Comparison of ENCODE assay signal across 8 mouse cellular contexts in the genomic region with DNA sequence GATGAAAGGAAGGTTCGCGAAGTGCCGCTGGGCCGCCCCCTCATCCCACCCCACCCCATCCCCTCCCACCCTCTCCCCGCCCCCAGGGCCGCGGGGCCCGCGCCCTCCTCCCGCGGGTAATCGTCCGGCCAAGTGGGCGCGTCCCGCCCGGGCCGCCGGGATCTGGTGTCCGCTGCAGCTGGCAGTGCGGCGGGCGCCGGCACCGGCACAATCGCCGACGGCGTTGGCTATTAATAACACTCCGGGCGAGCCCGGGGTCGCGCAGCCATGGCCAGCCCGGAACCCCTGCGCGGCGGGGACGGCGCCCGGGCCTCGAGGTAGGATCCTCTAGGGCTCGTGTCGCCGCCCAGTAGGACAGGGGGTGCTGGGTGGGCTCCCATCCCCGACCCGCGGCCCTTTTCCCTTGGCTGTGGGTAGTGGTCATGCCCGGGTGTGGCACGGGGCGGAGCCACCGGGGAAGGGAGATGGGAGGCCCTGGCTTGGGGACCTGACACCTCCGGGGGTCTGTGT. TPM values are rescaled to one million over a fixed set of nuclear protein-coding genes. Genes with fewer than 3 reads are reported as not detected.
DNase-seq lines count a peak whose midpoint lies in the region; ATAC-seq and TF ChIP-seq lines count a peak whose summit lies in the region.

Gene Sync, plus strand, starts transcription at position 146 of the 510 bp plus-strand sequence.

- peak within 1 kb of the TSS; percentile 32 for H3K4me3 ChIP-seq in cerebellum, adult 2 months (replicated peaks; ENCODE audit: insufficient read depth, low read depth, low read length)
- peak within 1 kb of the TSS; percentile 46 for H3K4me3 ChIP-seq in forebrain, embryonic 11.5 days (ENCODE audit: low read depth, low read length)
- peak within 1 kb of the TSS; percentile 17 to 52; a peak in 3 of 4 replicates for H3K4me3 ChIP-seq in liver, embryonic 14.5 days (ENCODE audit: insufficient read depth in 1 of 2, low read depth in 2 of 2, low read length in 2 of 2)
- H3K4me3 ChIP-seq in stomach, embryonic 15.5 days (replicated peaks), result peak within 1 kb of the TSS; percentile 53

- peak; percentile 36; the same call in 1 of the 2 replicates for ATAC-seq in forebrain, embryonic 11.5 days (replicated peaks; ENCODE audit: low FRiP score)
- no peak; the same call in 1 of the 2 replicates for ATAC-seq in liver, embryonic 14.5 days (ENCODE audit: insufficient read depth)
- peak; percentile 29; the same call in 1 of the 2 replicates for ATAC-seq in stomach, embryonic 15.5 days (ENCODE audit: insufficient read depth, low FRiP score, low read depth)

- peaks cover 12% of the 10 kb centered on the region for H3K4me1 ChIP-seq in cerebellum, adult 2 months (ENCODE audit: control insufficient read depth, insufficient read depth, low read length)
- peaks cover 10% of the 10 kb centered on the region; the same call in 1 of the 2 replicates for H3K4me1 ChIP-seq in forebrain, embryonic 11.5 days (replicated peaks; ENCODE audit: control insufficient read depth, insufficient read depth, low read length)
- H3K4me1 ChIP-seq in liver, embryonic 14.5 days (replicated peaks; ENCODE audit: control insufficient read depth in 2 of 2, insufficient read depth in 2 of 2, low read length in 1 of 2), result no peaks in the 10 kb centered on the region
- peaks cover 21% of the 10 kb centered on the region for H3K4me1 ChIP-seq in stomach, embryonic 15.5 days

- TF ChIP-seq POLR2A in cerebellum, adult 2 months (IDR thresholded peaks at IDR 0.05; ENCODE audit: borderline replicate concordance, insufficient read depth, low read length), result no peak

- 1% methylated on average over 50 of the region's 53 CpGs for WGBS in cerebellum, adult 2 months
- under 1% methylated on average over 40 of the region's 53 CpGs for WGBS in forebrain, embryonic 11.5 days
- 1% methylated on average over 48 of the region's 53 CpGs for WGBS in liver, embryonic 14.5 days (ENCODE audit: insufficient replicate concordance)
- WGBS in stomach, embryonic 15.5 days, result under 1% methylated on average over 52 of the region's 53 CpGs

- TF ChIP-seq EP300 in liver, embryonic 14.5 days (IDR thresholded peaks at IDR 0.05; ENCODE audit: low read depth), result no peak

- intact Hi-C loops in heart, postnatal 14 days (cut with DNase I), result no loop called here

- H3K9ac ChIP-seq in forebrain, embryonic 11.5 days (ENCODE audit: low read length), result peak within 1 kb of the TSS; percentile 53
- no peak within 1 kb of the TSS; the same call in 1 of the 2 replicates for H3K9ac ChIP-seq in liver, embryonic 14.5 days (replicated peaks)
- H3K9ac ChIP-seq in stomach, embryonic 15.5 days, result peak within 1 kb of the TSS; percentile 4; the same call in 1 of the 2 replicates

- peak within 1 kb of the TSS; percentile 96 for H3K4me2 ChIP-seq in forebrain, embryonic 11.5 days (ENCODE audit: low read depth, low read length, severe bottlenecking)
- peak within 1 kb of the TSS; percentile 76 for H3K4me2 ChIP-seq in liver, embryonic 14.5 days (ENCODE audit: low read depth)
- H3K4me2 ChIP-seq in stomach, embryonic 15.5 days, result peak within 1 kb of the TSS; percentile 97

- H3K27ac ChIP-seq in cerebellum, adult 2 months (ENCODE audit: insufficient read depth, low read length), result no peak within 1 kb of the TSS
- H3K27ac ChIP-seq in forebrain, embryonic 11.5 days (ENCODE audit: low read depth, low read length), result no peak within 1 kb of the TSS
- no peak within 1 kb of the TSS for H3K27ac ChIP-seq in liver, embryonic 14.5 days
- H3K27ac ChIP-seq in stomach, embryonic 15.5 days, result 0 out of 2 replicates have a peak within 1 kb of the TSS, but pooled peaks have one; percentile 0

- H3K9me3 ChIP-seq in forebrain, embryonic 11.5 days (ENCODE audit: control insufficient read depth, low read length), result no peaks in the 10 kb centered on the region
- H3K9me3 ChIP-seq in liver, embryonic 14.5 days (ENCODE audit: control insufficient read depth, low read length), result no peaks in the 10 kb centered on the region
- H3K9me3 ChIP-seq in stomach, embryonic 15.5 days, result no peaks in the 10 kb centered on the region

- TF ChIP-seq CTCF in cerebellum, adult 2 months (IDR thresholded peaks at IDR 0.05; ENCODE audit: borderline replicate concordance, insufficient read depth, low read depth, low read length), result no peak
- no peak for TF ChIP-seq CTCF in liver, embryonic 14.5 days (IDR thresholded peaks at IDR 0.05; ENCODE audit: low read depth)

- H3K36me3 ChIP-seq in forebrain, embryonic 11.5 days (ENCODE audit: control insufficient read depth, insufficient read depth, low read length), result no peaks in the 10 kb centered on the region
- no peaks in the 10 kb centered on the region for H3K36me3 ChIP-seq in liver, embryonic 14.5 days (replicated peaks; ENCODE audit: control insufficient read depth, insufficient read depth, low read depth)
- H3K36me3 ChIP-seq in stomach, embryonic 15.5 days, result no peaks in the 10 kb centered on the region

- peak in 1 of 2 experiments; percentile 26 for DNase-seq in cerebellum, adult 2 months
- DNase-seq in cerebellum, postnatal 4 days (ENCODE audit: low spot score in 2 of 2), result no peak
- DNase-seq in B cell, adult 2 months, result peak; percentile 16 to 21
- DNase-seq in forebrain, embryonic 11.5 days (ENCODE audit: low spot score), result peak; percentile 72
- peak; percentile 66 to 70 for DNase-seq in heart, postnatal 14 days
- no peak for DNase-seq in liver, embryonic 14.5 days (ENCODE audit: low read depth in 3 of 3, low spot score in 3 of 3)
- no peak for DNase-seq in layer of hippocampus, postnatal 36 days

- H3K27me3 ChIP-seq in cerebellum, adult 2 months (ENCODE audit: control insufficient read depth, insufficient read depth, low read length), result no peaks in the 10 kb centered on the region
- H3K27me3 ChIP-seq in forebrain, embryonic 11.5 days (ENCODE audit: control insufficient read depth, insufficient read depth, low read length), result peaks cover 9% of the 10 kb centered on the region; the same call in 1 of the 2 replicates
- peaks cover 28% of the 10 kb centered on the region for H3K27me3 ChIP-seq in liver, embryonic 14.5 days (ENCODE audit: control insufficient read depth, insufficient read depth, low read length)
- H3K27me3 ChIP-seq in stomach, embryonic 15.5 days (replicated peaks), result 0 out of 2 replicates have a peak, but pooled peaks cover 7% of the 10 kb centered on the region

RNA-seq across cellular contexts. Expression of gene Sync, which starts in this region (rescaled TPM):
- 1.00 and 1.4 TPM in 2 replicates for polyA plus RNA-seq in cerebellum, adult 2 months (2012; rRNA removed)
- 0.37 and 0.57 TPM in 2 replicates for polyA plus RNA-seq in forebrain, embryonic 11.5 days (2014; fragmentation: Nextera tagmentation; extraction: Ambion mirVana)
- 10 to 100 TPM; 11.4 to 12.5 TPM for total RNA-seq in heart, postnatal 14 days (2021)
- polyA plus RNA-seq in liver, embryonic 14.5 days (2012; rRNA removed), result 0.01 and 0.03 TPM in 2 replicates
- 0.08 TPM in 1 of 2 replicates, not detected in the other for polyA plus RNA-seq in liver, embryonic 14.5 days (2014; fragmentation: Nextera tagmentation; extraction: Ambion mirVana)
- polyA plus RNA-seq in stomach, embryonic 15.5 days (2015; fragmentation: Nextera tagmentation; extraction: Ambion mirVana), result 2.0 and 2.1 TPM in 2 replicates
- total RNA-seq in layer of hippocampus, postnatal 36 days (2021), result 1 to 10 TPM in 1 of 2 experiments, under 1 TPM in 1; 0.56 to 1.1 TPM

Comparison
In these comparisons a context has a peak if more than half of its experiments do, and no peak if none do; other contexts are left out.
1. RNA of gene Sync (total RNA-seq): 11.4 to 12.5 TPM in heart, postnatal 14 days; 0.56 to 1.1 TPM in layer of hippocampus, postnatal 36 days; every median in the first group is over 4 times any median in the second.
2. Peak in DNase-seq, ATAC-seq, H3K4me3 ChIP-seq, H3K9ac ChIP-seq and H3K4me2 ChIP-seq in forebrain, embryonic 11.5 days; RNA of the gene not detected or under 1 TPM.
3. DNase-seq: peak in B cell, adult 2 months (2 of 2) and heart, postnatal 14 days (2 of 2); none in cerebellum, postnatal 4 days (0 of 2), liver, embryonic 14.5 days (0 of 3) and layer of hippocampus, postnatal 36 days (0 of 2).
4. Peak in every context shown above with its lines, with median percentiles within 50 percentile points of each other: H3K4me3 ChIP-seq and H3K4me2 ChIP-seq.